Mouse (Mus musculus) forebrain, embryonic 10.5 days (tissue): Measurements from ENCODE around the gene Rnf11. TPM values are rescaled to one million over a fixed set of nuclear protein-coding genes. Genes with fewer than 3 reads are reported as not detected.

ENCODE experiments used
- DNase-seq: peaks from one replicate; pipeline ENCODE4 v3.0.0-alpha.2; 2017; ENCODE audit warnings: low spot score; ENCODE audit errors: extremely low spot score
- H3K27ac ChIP-seq: fragments of 300-500 bp; sonication (generic); 2 replicates; pipeline ENCODE4 v1.5.1; 2016; ENCODE audit warnings: mild to moderate bottlenecking
- H3K27me3 ChIP-seq: fragments of 300-500 bp; sonication (generic); 2 replicates; pipeline ENCODE4 v1.6.1; 2016; ENCODE audit warnings: mild to moderate bottlenecking; ENCODE audit not compliant: poor library complexity, severe bottlenecking
- H3K36me3 ChIP-seq: fragments of 300-500 bp; sonication (generic); replicated peaks from 2 replicates; pipeline ENCODE4 v1.6.1; 2016; ENCODE audit warnings: mild to moderate bottlenecking, moderate library complexity
- H3K4me1 ChIP-seq: fragments of 300-500 bp; sonication (generic); 2 replicates; pipeline ENCODE4 v1.6.1; 2016
- H3K4me3 ChIP-seq: fragments of 300-500 bp; sonication (generic); 2 replicates; pipeline ENCODE4 v1.5.1; 2016; ENCODE audit warnings: mild to moderate bottlenecking, moderate library complexity
- H3K9me3 ChIP-seq: fragments of 300-500 bp; sonication (generic); 2 replicates; pipeline ENCODE4 v1.6.1; 2016; ENCODE audit warnings: mild to moderate bottlenecking, moderate library complexity
- WGBS: fragments of 180-500 bp; shearing (Covaris S2); methylation state at CpG from one replicate; pipeline ENCODE4 v1.1.7; 2016; 5-methylcytosine and 5-hydroxymethylcytosine counted together
- polyA plus RNA-seq: library from polyadenylated mRNA; unstranded; fragments of >200 nt; fragmentation: Nextera tagmentation; extraction: Ambion mirVana; gene quantifications from 2 replicates; pipeline ENCODE4 v1.2.1, GENCODE M21; 2016

The Rnf11 gene
- polyA plus RNA-seq, 1 experiment from 2014 or later = 21.0 TPM

DNA sequence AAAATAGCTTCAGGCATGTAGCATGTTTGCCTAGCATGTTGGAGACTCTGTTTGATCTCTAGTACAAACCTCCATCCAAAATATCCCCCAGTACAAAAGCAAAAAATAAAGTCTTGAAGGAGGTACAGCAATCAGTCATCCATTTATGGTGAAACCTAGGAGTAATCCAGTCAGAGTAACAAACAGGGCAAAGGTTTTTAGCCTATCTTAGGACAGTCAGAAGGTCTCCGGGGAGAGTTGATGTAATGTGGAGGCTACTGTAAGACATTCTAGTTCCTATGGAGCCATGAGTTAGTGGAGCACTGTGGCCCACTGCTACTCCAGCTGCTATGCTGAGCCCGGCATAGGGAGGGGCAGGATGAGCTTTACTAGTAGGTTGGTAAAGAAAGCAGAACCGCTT lies 12.0 kb downstream of the Rnf11 start:
- no peaks in the 10 kb centered on the region for H3K9me3 ChIP-seq
- H3K36me3 ChIP-seq = peaks cover 16% of the 10 kb centered on the region
- H3K4me1 ChIP-seq = peaks cover 12% of the 10 kb centered on the region
- WGBS = 95% methylated on average over 3 of the region's 3 CpGs
- no peak overlapping the region for H3K27ac ChIP-seq
- no peak overlapping the region for H3K4me3 ChIP-seq
- no peaks in the 10 kb centered on the region for H3K27me3 ChIP-seq
- no peak for DNase-seq

DNA sequence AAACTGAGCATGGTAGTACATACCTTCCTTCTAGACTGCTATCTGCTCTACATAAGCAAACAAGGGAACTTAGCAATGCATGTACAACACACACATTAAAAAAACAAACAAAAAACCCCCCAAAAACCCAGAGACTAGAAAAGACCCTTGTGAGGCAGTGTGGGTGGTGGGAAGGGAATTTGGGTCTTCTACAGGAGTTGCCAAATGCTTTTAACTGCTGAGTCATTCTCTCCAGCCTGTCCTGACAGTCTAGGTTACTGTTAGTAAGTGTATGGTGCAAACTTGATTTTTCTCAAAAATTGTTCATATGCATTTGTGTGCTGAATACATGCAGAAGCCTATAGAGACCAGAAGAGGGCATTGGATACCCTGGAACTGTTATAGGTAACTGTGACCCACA lies 12.9 kb downstream of the Rnf11 start:
- Histone ChIP-seq H3K36me3 (peaks cover 16% of the 10 kb centered on the region), H3K27ac (no peak overlapping the region), H3K4me1 (peaks cover 12% of the 10 kb centered on the region), H3K4me3 (no peak overlapping the region), H3K27me3 (no peaks in the 10 kb centered on the region), H3K9me3 (no peaks in the 10 kb centered on the region)
- no peak for DNase-seq

DNA sequence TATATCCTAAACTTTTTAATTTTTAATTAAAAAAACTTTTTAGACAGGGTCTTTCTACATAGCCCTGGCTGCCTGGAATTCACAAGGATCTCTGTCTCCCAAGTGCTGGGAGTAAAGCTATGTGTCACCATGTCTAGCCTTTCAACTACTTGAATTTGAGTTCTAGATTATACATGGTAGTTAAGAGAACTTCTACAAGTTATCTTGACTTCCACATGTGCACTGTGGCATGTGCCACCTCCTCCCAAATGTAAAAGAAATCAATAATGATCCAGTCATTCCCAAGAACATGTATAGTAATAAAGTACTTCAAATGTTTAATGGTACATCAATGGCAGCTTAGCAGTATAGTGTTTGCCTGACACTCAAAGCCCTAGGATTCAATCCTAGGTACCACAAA lies 16.8 kb downstream of the Rnf11 start:
- Histone ChIP-seq H3K4me3 (no peak overlapping the region), H3K9me3 (no peaks in the 10 kb centered on the region), H3K36me3 (peaks cover 12% of the 10 kb centered on the region), H3K27ac (no peak overlapping the region), H3K4me1 (no peaks in the 10 kb centered on the region), H3K27me3 (no peaks in the 10 kb centered on the region)
- no peak for DNase-seq

DNA sequence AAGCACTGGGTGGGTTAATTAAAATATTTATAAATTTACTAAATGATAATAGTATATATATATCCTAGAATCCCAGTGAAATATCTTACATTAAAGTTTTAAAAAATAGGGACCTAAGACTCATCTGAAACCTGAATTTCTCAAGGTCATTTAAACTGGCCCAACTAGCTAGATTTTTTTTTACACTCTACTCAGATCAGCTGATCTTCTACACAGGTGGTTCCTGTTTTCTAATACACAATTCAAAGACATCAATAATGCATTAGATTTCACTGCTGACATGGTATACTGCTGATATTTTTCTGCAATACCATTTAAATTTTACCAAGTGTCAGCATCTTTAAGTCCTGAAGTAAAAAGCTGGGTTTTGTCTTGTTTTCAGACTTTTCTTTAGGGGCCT lies 20.6 kb downstream of the Rnf11 start:
- Histone ChIP-seq H3K4me3 (no peak overlapping the region), H3K27ac (no peak overlapping the region), H3K4me1 (no peaks in the 10 kb centered on the region), H3K36me3 (no peaks in the 10 kb centered on the region), H3K9me3 (no peaks in the 10 kb centered on the region), H3K27me3 (no peaks in the 10 kb centered on the region)
- DNase-seq = no peak

DNA sequence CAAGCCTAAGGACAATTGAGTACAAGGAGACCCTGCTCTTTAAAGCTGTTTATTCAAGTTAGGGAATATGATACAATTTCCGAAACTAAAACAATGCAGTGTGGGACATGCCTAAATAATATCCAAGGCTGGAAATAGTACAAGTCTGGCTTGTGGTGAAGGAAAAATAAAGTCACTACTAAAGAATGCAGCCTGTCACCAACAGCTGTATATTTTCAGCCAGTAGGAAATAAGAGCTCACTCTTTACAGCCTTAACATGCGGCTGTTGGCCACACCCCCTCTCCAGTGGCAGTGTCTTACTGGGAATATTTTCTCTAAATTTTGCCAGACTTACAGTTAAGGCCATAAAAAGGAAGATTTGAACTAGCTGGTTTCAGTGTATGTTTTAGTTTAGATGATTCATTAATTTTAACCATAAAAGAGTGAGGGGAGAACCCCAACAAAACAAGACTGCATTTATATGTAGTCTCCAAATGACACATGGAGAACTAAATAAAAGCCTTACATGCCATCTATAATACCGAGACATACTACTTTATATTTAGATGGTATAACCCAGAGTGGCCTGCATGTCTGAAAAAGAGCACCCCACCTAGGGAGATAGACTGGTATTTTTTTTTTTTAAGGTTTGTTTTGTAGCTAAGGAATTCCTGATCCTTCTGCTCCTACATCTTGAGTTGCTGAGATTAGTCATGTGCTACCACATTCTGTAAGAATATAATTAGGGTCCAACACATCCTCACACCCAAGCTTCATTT lies 23.9 kb downstream of the Rnf11 start:
- Histone ChIP-seq H3K4me1 (no peaks in the 10 kb centered on the region), H3K4me3 (no peak overlapping the region), H3K36me3 (peaks cover 8% of the 10 kb centered on the region), H3K9me3 (no peaks in the 10 kb centered on the region), H3K27ac (no peak overlapping the region), H3K27me3 (no peaks in the 10 kb centered on the region)
- no peak for DNase-seq
- 82% methylated on average over 3 of the region's 3 CpGs for WGBS

DNA sequence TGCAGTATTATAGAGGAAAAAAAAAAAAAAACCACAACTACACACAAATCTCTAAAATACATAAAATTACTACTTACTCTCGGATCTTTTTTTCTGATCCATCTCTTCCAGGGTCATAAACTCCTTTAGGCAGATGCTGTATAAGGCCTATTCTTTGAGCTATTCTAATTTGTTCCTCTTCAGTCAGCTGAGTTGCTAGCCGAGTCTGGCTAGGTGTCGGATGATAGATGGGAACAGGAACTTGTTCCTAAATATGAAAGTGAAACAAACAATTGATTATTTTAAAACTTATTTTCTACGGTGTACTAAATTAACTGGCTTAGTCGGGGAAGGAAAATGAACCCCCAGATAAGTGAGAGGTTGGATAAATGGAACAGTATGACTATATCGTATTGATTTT lies 27.7 kb downstream of the Rnf11 start:
- no peaks in the 10 kb centered on the region for H3K4me1 ChIP-seq
- H3K9me3 ChIP-seq = no peaks in the 10 kb centered on the region
- peaks cover 35% of the 10 kb centered on the region for H3K36me3 ChIP-seq
- no peak overlapping the region for H3K4me3 ChIP-seq
- H3K27me3 ChIP-seq = no peaks in the 10 kb centered on the region
- WGBS = 96% methylated on average over 6 of the region's 6 CpGs
- no peak for DNase-seq
- H3K27ac ChIP-seq = no peak overlapping the region

DNA sequence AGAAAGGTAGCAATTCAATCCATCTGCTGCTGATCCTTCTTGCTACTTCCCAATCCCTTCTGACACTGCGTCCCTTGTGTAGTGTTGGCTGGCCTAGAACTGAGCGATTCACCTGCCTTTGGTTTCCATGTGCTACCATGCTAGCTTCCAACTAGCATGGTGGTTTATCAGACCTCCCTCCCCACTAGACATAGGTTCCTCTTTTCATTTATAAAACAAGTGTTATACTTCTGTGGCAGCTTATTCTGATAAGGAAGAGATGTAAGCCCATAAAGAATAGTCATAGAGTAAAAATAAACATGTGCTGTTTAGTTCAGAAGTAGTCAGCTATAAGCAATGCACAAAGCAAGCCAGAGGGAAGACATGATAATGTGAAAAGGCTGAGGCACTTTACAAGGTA lies 36.0 kb downstream of the Rnf11 start:
- H3K4me3 ChIP-seq = no peak overlapping the region
- peaks cover 17% of the 10 kb centered on the region for H3K4me1 ChIP-seq
- no peak for DNase-seq
- H3K9me3 ChIP-seq = no peaks in the 10 kb centered on the region
- H3K27me3 ChIP-seq = no peaks in the 10 kb centered on the region
- H3K36me3 ChIP-seq = peaks cover 26% of the 10 kb centered on the region
- H3K27ac ChIP-seq = no peak overlapping the region
- 97% methylated on average over 2 of the region's 2 CpGs for WGBS

DNA sequence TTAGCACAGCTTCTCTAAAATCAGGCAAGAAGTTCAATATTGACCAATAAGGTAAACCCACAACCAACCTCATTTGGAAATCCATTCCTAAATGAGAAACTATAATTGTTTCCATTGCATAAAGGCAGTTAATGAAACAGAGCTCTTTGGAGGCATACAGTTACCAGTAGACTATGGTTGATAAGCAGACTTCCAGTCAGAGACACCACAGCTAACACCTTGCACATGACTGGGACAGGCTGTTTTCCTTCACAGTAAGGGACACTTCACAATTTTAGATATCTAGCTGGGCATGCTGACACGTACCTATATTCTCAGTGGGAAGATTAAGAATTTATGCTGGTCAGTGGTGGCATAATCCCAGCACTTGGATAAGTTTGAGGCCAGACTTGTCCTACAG lies 38.6 kb downstream of the Rnf11 start:
- Histone ChIP-seq H3K36me3 (peaks cover 17% of the 10 kb centered on the region; the same call in 1 of the 2 replicates), H3K4me1 (peaks cover 17% of the 10 kb centered on the region), H3K9me3 (no peaks in the 10 kb centered on the region), H3K27me3 (no peaks in the 10 kb centered on the region), H3K4me3 (no peak overlapping the region), H3K27ac (no peak overlapping the region)
- no peak for DNase-seq
- WGBS = 89% methylated on average over 1 of the region's 1 CpGs

DNA sequence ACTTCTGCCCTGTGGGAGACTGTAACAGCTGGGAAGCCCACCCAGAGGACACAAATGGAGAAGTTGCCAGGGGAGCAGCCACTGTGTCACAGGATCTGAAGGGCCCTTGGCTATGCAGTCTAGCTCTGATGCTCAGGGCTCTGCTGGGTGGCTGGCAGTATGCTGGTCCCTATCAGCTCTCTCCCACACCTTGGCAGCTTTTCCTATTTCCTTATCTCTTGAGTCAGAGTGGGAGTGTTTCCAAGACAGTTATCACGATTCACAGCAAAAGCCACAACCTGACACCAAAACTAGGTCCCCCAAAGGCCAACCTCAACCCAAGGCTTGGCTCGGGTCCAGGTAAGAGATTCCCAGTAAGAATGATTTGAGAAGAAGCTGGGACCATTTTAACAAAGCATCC lies 39.1 kb downstream of the Rnf11 start:
- H3K9me3 ChIP-seq = no peaks in the 10 kb centered on the region
- H3K36me3 ChIP-seq = peaks cover 14% of the 10 kb centered on the region; the same call in 1 of the 2 replicates
- H3K27ac ChIP-seq = peak overlapping the region; percentile 8; the same call in 1 of the 2 replicates
- no peak for DNase-seq
- H3K4me1 ChIP-seq = peaks cover 18% of the 10 kb centered on the region
- WGBS = 74% methylated on average over 2 of the region's 2 CpGs
- no peaks in the 10 kb centered on the region for H3K27me3 ChIP-seq
- no peak overlapping the region for H3K4me3 ChIP-seq

DNA sequence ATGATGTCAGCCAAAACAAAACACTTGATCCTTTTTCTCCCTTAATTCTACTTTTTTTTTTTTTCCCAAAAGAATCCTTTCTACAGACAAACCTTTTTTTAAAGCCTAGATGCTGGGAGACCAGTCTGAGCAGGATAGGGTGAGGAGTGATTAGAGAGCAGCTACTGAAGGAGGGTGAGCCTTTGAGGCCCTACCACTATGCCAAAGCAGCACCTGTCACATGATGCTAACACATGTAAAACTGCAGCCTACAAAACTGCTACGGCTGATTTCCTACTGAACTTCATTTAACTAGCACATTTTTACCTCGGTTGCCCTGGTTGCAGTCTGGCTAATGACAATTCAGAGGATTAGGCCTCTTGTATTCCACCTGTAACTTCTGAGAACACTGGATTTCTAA lies 39.6 kb downstream of the Rnf11 start:
- peaks cover 22% of the 10 kb centered on the region for H3K4me1 ChIP-seq
- no peak overlapping the region for H3K4me3 ChIP-seq
- peaks cover 14% of the 10 kb centered on the region; the same call in 1 of the 2 replicates for H3K36me3 ChIP-seq
- H3K27me3 ChIP-seq = no peaks in the 10 kb centered on the region
- 60% methylated on average over 2 of the region's 2 CpGs for WGBS
- no peak for DNase-seq
- H3K27ac ChIP-seq = peak overlapping the region; percentile 8; the same call in 1 of the 2 replicates
- no peaks in the 10 kb centered on the region for H3K9me3 ChIP-seq

DNA sequence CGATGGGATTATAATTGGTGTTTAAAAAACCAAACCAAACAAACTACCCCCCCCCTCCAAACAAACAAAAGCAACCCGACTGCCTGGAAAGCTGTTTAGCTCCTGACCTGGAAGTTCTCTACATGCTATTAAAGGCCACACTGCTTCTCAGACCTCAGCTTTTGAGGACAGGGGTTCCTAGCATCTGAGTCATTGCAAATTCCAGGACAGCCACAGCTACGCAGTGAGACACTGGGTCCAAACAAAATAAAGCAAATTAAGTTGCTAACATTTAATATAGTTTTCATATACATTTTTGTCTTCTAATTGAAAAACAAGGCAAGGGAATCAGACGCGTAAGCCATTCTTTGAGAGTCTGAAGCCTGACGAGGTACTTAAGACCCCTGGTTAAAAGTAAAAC lies 40.1 kb downstream of the Rnf11 start:
- Histone ChIP-seq H3K4me3 (no peak overlapping the region), H3K9me3 (no peaks in the 10 kb centered on the region), H3K27me3 (no peaks in the 10 kb centered on the region), H3K27ac (no peak overlapping the region), H3K4me1 (peaks cover 22% of the 10 kb centered on the region), H3K36me3 (peaks cover 11% of the 10 kb centered on the region; the same call in 1 of the 2 replicates)
- 70% methylated on average over 6 of the region's 6 CpGs for WGBS
- DNase-seq = no peak

DNA sequence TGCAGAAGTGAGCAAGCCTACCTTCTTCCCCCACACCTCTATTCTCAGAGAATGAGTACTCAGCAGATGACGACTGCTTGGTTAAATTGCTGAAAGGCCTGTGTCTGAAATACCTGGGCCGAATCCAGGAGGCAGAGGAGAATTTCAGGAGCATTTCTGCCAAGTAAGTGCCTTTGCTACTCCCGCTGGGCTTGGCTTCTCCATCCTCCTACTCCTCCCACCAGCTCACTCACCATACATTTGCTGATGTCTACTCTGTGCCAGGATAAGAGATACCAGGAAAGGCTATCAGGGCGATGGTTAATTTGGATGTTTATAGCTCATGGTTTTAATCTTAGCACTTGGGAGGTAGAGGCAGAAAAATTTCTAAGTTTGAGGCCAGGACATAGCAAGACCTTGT lies 41.9 kb downstream of the Rnf11 start:
- Histone ChIP-seq H3K4me3 (no peak overlapping the region), H3K4me1 (peaks cover 22% of the 10 kb centered on the region), H3K9me3 (no peaks in the 10 kb centered on the region), H3K36me3 (peaks cover 10% of the 10 kb centered on the region; the same call in 1 of the 2 replicates), H3K27me3 (no peaks in the 10 kb centered on the region), H3K27ac (no peak overlapping the region)
- no peak for DNase-seq
- 88% methylated on average over 4 of the region's 4 CpGs for WGBS

DNA sequence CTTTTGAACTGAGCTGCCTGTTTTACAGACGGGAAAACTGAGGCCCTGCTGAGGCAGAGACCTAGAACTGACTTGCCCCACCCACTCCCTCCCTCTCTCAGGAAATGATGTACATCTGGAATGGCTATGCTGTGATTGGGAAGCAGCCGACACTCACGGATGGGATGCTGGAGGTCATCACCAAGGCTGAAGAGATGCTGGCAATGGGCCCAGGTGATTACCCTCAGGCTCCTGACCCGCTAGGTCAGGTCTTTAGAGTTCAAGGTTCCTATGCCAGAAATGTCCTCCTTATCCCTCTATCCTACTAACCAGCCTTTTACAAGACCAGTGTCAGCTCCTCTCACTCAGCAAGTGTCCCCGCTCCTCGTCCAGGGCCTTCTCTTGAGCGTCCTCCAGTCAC lies 42.4 kb downstream of the Rnf11 start:
- no peak overlapping the region for H3K27ac ChIP-seq
- H3K4me3 ChIP-seq = no peak overlapping the region
- no peaks in the 10 kb centered on the region for H3K27me3 ChIP-seq
- H3K9me3 ChIP-seq = no peaks in the 10 kb centered on the region
- H3K4me1 ChIP-seq = peaks cover 22% of the 10 kb centered on the region
- 91% methylated on average over 7 of the region's 7 CpGs for WGBS
- DNase-seq = no peak
- H3K36me3 ChIP-seq = peaks cover 10% of the 10 kb centered on the region; the same call in 1 of the 2 replicates

DNA sequence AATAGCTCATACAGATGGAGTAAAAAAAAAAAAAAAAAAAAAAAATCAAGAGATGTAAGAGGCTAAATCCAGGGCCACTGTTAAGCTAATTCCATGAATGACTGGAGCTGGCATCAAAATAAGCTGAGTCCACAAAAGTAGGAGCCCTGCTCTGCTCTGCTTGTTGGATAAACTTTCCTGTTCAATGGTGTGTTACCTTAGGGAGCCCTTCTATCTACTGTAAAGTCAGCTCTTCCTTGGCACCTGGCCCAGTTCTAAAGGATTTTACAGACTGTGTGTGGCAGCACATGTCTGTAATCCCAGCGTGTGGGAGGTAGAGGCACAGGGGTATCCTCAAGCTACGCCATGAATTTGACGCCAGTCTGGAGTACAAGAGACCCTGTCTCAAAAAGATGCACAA lies 43.5 kb downstream of the Rnf11 start:
- Histone ChIP-seq H3K9me3 (no peaks in the 10 kb centered on the region), H3K27ac (no peak overlapping the region), H3K4me3 (no peak overlapping the region), H3K4me1 (peaks cover 22% of the 10 kb centered on the region), H3K27me3 (no peaks in the 10 kb centered on the region), H3K36me3 (peaks cover 10% of the 10 kb centered on the region; the same call in 1 of the 2 replicates)
- WGBS = 98% methylated on average over 3 of the region's 3 CpGs
- DNase-seq = peak; percentile 9
